Mouse (Mus musculus) embryonic stem cell, embryonic (primary cell): ENCODE measurements around the gene Dnajc3.

Experiments
- CTCF ChIA-PET, 4 experiments: fragments of 300-600 bp in 2 of 4; fragments of 350-600 bp in 2 of 4; sonication (Branson Sonifier 250); formaldehyde crosslinking; loops; one replicate each; lab custom pipeline; 2022; ENCODE audit warnings: inconsistent platforms in 2 of 4; lab: Charles Lee
- POLR2A ChIA-PET, 4 experiments: fragments of 300-600 bp in 2 of 4; fragments of 350-600 bp in 2 of 4; sonication (Branson Sonifier 250); formaldehyde crosslinking; loops; one replicate each; lab custom pipeline; 2022; ENCODE audit warnings: antibody characterized with exemption in 4 of 4, inconsistent platforms in 1 of 4; lab: Charles Lee

Dnajc3 gene

GRCm38 (mm10) chr14:118937533-118938492 lies at the start of gene Dnajc3:
Gene Dnajc3 (plus strand): TSS chr14:118937976.
- ChIA-PET CTCF (no interaction called here), POLR2A (interaction anchor here in 3 of 4 experiments (0.6 to 4.7 kb wide), 19 partner anchors 12 to 1867 kb away, joined by 3 to 33 read pairs (median 4); partner anchors contain the start of gene Dzip1 (in 3 of the 3))

- POLR2A ChIA-PET = interaction anchor here in 1 of 4 experiments (1.4 kb wide), 1 partner anchor 35 kb away, joined by 4 read pairs; the partner anchor contains the start of gene Dzip1
- CTCF ChIA-PET = interaction anchor here in 3 of 4 experiments (0.6 to 1.5 kb wide), 3 partner anchors 10 to 1366 kb away, joined by 3 to 8 read pairs (median 4); no protein-coding TSS in a partner anchor
These were observed 47.7 kb upstream of the Dnajc3 start for GRCm38 (mm10) chr14:118890101-118890500.

- CTCF ChIA-PET = no interaction called here
These were observed 42.5 kb upstream of the Dnajc3 start for GRCm38 (mm10) chr14:118895228-118895627.

GRCm38 (mm10) chr14:118895655-118896054 lies 42.1 kb upstream of the Dnajc3 start:
- POLR2A ChIA-PET = interaction anchor here in 1 of 4 experiments (1.4 kb wide), 1 partner anchor 8 kb away, joined by 10 read pairs; no protein-coding TSS in a partner anchor
- CTCF ChIA-PET = no interaction called here

More at GRCm38 (mm10) chr14:118895228-118895627, 42.5 kb upstream of the Dnajc3 start:
- POLR2A ChIA-PET = no interaction called here

GRCm38 (mm10) chr14:118899940-118900339 lies 37.8 kb upstream of the Dnajc3 start:
- CTCF ChIA-PET = interaction anchor here (0.5 to 2.4 kb wide), 14 partner anchors 11 to 699 kb away, joined by 3 to 9 read pairs (median 3); no protein-coding TSS in a partner anchor
- POLR2A ChIA-PET = interaction anchor here in 1 of 4 experiments (1.1 to 1.6 kb wide), 3 partner anchors 26 to 80 kb away, joined by 3 to 4 read pairs (median 3); partner anchors contain the start of gene Dzip1

- POLR2A ChIA-PET = interaction anchor here in 2 of 4 experiments (1.0 to 1.6 kb wide), 2 partner anchors 24 to 25 kb away, joined by 3 to 4 read pairs; partner anchors contain the start of gene Dzip1 (in 2 of the 2)
- CTCF ChIA-PET = interaction anchor here in 3 of 4 experiments (0.6 to 2.4 kb wide), 12 partner anchors 12 to 694 kb away, joined by 3 to 9 read pairs (median 3); no protein-coding TSS in a partner anchor
These were observed 36.9 kb upstream of the Dnajc3 start for GRCm38 (mm10) chr14:118900911-118901310.

GRCm38 (mm10) chr14:118903397-118903796 lies 34.4 kb upstream of the Dnajc3 start:
- POLR2A ChIA-PET = interaction anchor here in 2 of 4 experiments (1.2 to 1.6 kb wide), 2 partner anchors 15 to 22 kb away, joined by 4 to 7 read pairs; partner anchors contain the start of gene Dzip1 (in 1 of the 2)
- CTCF ChIA-PET = interaction anchor here in 3 of 4 experiments (0.5 to 2.9 kb wide), 3 partner anchors 84 to 248 kb away, joined by 3 to 14 read pairs (median 7); no protein-coding TSS in a partner anchor

- CTCF ChIA-PET = interaction anchor here in 2 of 4 experiments (0.6 to 2.9 kb wide), 4 partner anchors 84 to 701 kb away, joined by 3 to 7 read pairs (median 4); no protein-coding TSS in a partner anchor
- POLR2A ChIA-PET = interaction anchor here in 2 of 4 experiments (1.2 to 1.6 kb wide), 2 partner anchors 14 to 21 kb away, joined by 4 to 7 read pairs; partner anchors contain the start of gene Dzip1 (in 1 of the 2)
These were observed 33.8 kb upstream of the Dnajc3 start for GRCm38 (mm10) chr14:118903867-118904562.

GRCm38 (mm10) chr14:118907592-118907991 lies 30.2 kb upstream of the Dnajc3 start:
- CTCF ChIA-PET = no interaction called here
- POLR2A ChIA-PET = interaction anchor here in 2 of 4 experiments (0.8 to 0.9 kb wide), 2 partner anchors 52 to 55 kb away, joined by 3 read pairs; no protein-coding TSS in a partner anchor

- CTCF ChIA-PET = no interaction called here
- POLR2A ChIA-PET = no interaction called here
These were observed 27.9 kb upstream of the Dnajc3 start for GRCm38 (mm10) chr14:118909872-118910271.

GRCm38 (mm10) chr14:118910332-118911222 lies 27.2 kb upstream of the Dnajc3 start:
- ChIA-PET CTCF (interaction anchor here in 1 of 4 experiments (0.6 kb wide), 1 partner anchor 75 kb away, joined by 3 read pairs; no protein-coding TSS in a partner anchor), POLR2A (no interaction called here)

GRCm38 (mm10) chr14:118911521-118911920 lies 26.3 kb upstream of the Dnajc3 start:
- CTCF ChIA-PET = no interaction called here
- POLR2A ChIA-PET = no interaction called here

GRCm38 (mm10) chr14:118913651-118914050 lies 24.1 kb upstream of the Dnajc3 start:
- ChIA-PET CTCF (no interaction called here), POLR2A (interaction anchor here in 2 of 4 experiments (0.6 to 2.3 kb wide), 2 partner anchors 11 to 1861 kb away, joined by 3 to 7 read pairs; partner anchors contain the start of gene Dzip1 (in 1 of the 2))

- CTCF ChIA-PET = interaction anchor here (0.5 to 1.3 kb wide), 10 partner anchors 13 to 1513 kb away, joined by 3 to 5 read pairs (median 3); no protein-coding TSS in a partner anchor
- POLR2A ChIA-PET = interaction anchor here in 2 of 4 experiments (1.0 to 1.5 kb wide), 2 partner anchors 15 to 19 kb away, joined by 3 to 4 read pairs; partner anchors contain the start of gene Dnajc3 (in 1 of the 2)
These were observed 18.8 kb upstream of the Dnajc3 start for GRCm38 (mm10) chr14:118919025-118919424.

GRCm38 (mm10) chr14:118920654-118921053 lies 17.1 kb upstream of the Dnajc3 start:
- POLR2A ChIA-PET = interaction anchor here in 1 of 4 experiments (0.6 kb wide), 1 partner anchor 45 kb away, joined by 3 read pairs; no protein-coding TSS in a partner anchor

GRCm38 (mm10) chr14:118922251-118922650 lies 15.5 kb upstream of the Dnajc3 start:
- POLR2A ChIA-PET = interaction anchor here in 1 of 4 experiments (1.1 to 1.6 kb wide), 2 partner anchors 15 to 55 kb away, joined by 3 to 4 read pairs; partner anchors contain the start of gene Dnajc3

More at GRCm38 (mm10) chr14:118920654-118921053, 17.1 kb upstream of the Dnajc3 start:
- CTCF ChIA-PET = interaction anchor here in 2 of 4 experiments (0.9 to 1.6 kb wide), 2 partner anchors 11 to 101 kb away, joined by 3 read pairs; no protein-coding TSS in a partner anchor

More at GRCm38 (mm10) chr14:118922251-118922650, 15.5 kb upstream of the Dnajc3 start:
- CTCF ChIA-PET = interaction anchor here in 1 of 4 experiments (0.9 kb wide), 1 partner anchor 102 kb away, joined by 4 read pairs; no protein-coding TSS in a partner anchor
